Mouse (Mus musculus): ENCODE measurements around the gene Ccni. TPM values are rescaled to one million over a fixed set of nuclear protein-coding genes. Genes with fewer than 3 reads are reported as not detected.

The Ccni gene
- polyA plus RNA-seq, 1 experiment from 2014 or later, result 111 TPM

Other genes starting within 250 kb of the Ccni start
- gene Sowahb, start 161.5 kb downstream of the Ccni start, polyA plus RNA-seq (2015; fragmentation: Nextera tagmentation; extraction: Ambion mirVana), result 1.4 and 1.5 TPM in 2 replicates
- gene Sept11, start 113.1 kb downstream of the Ccni start, polyA plus RNA-seq (2015; fragmentation: Nextera tagmentation; extraction: Ambion mirVana), result 221 and 222 TPM in 2 replicates
- 2.0 and 2.5 TPM in 2 replicates for gene 2010109A12Rik, start within 50 bp of the Ccni start, polyA plus RNA-seq (2015; fragmentation: Nextera tagmentation; extraction: Ambion mirVana)
- gene Ccng2, start 60.8 kb upstream of the Ccni start, polyA plus RNA-seq (2015; fragmentation: Nextera tagmentation; extraction: Ambion mirVana), result 63.8 and 65.7 TPM in 2 replicates

All from kidney, embryonic 15.5 days (tissue).